Mouse (Mus musculus): ENCODE results near the gene Erc1. TPM values are rescaled to one million over a fixed set of nuclear protein-coding genes. Genes with fewer than 3 reads are reported as not detected.

Erc1 gene
- polyA plus RNA-seq, 1 experiment from 2014 or later: 19.8 TPM

GRCm38 (mm10) chr6:119572296-119572695 is 275.7 kb downstream of the Erc1 start:
- no peak for ATAC-seq (replicated peaks; ENCODE audit: low FRiP score)
- Histone ChIP-seq H3K27ac (no peak overlapping the region), H3K9me3 (replicated peaks) (no peaks in the 10 kb centered on the region), H3K27me3 (no peaks in the 10 kb centered on the region), H3K4me1 (peaks cover 6% of the 10 kb centered on the region), H3K9ac (no peak overlapping the region), H3K36me3 (peaks cover 26% of the 10 kb centered on the region), H3K4me3 (replicated peaks) (no peak overlapping the region), H3K4me2 (no peak overlapping the region)
- 73% methylated on average over 7 of the region's 7 CpGs for WGBS

- Histone ChIP-seq H3K4me1 (peaks cover 19% of the 10 kb centered on the region), H3K4me2 (no peak overlapping the region), H3K9ac (no peak overlapping the region), H3K27me3 (no peaks in the 10 kb centered on the region), H3K36me3 (peaks cover 26% of the 10 kb centered on the region), H3K4me3 (replicated peaks) (no peak overlapping the region), H3K9me3 (replicated peaks) (no peaks in the 10 kb centered on the region), H3K27ac (no peak overlapping the region)
- 77% methylated on average over 4 of the region's 4 CpGs for WGBS
- ATAC-seq (replicated peaks; ENCODE audit: low FRiP score): no peak
These were observed 277.2 kb downstream of the Erc1 start for GRCm38 (mm10) chr6:119570797-119571196.

GRCm38 (mm10) chr6:119568339-119568738 is 279.6 kb downstream of the Erc1 start:
- Histone ChIP-seq H3K4me2 (no peak overlapping the region), H3K36me3 (peaks cover 4% of the 10 kb centered on the region; the same call in 1 of the 2 replicates), H3K4me1 (peaks cover 30% of the 10 kb centered on the region), H3K27ac (no peak overlapping the region), H3K27me3 (no peaks in the 10 kb centered on the region), H3K4me3 (replicated peaks) (no peak overlapping the region), H3K9ac (no peak overlapping the region), H3K9me3 (replicated peaks) (no peaks in the 10 kb centered on the region)
- WGBS: 70% methylated on average over 2 of the region's 2 CpGs
- peak; percentile 23 for ATAC-seq (replicated peaks; ENCODE audit: low FRiP score)

- peak; percentile 68 for ATAC-seq (replicated peaks; ENCODE audit: low FRiP score)
- Histone ChIP-seq H3K9ac (no peak overlapping the region), H3K4me2 (peak overlapping the region; percentile 0; the same call in 1 of the 2 replicates), H3K27me3 (no peaks in the 10 kb centered on the region), H3K9me3 (replicated peaks) (no peaks in the 10 kb centered on the region), H3K36me3 (no peaks in the 10 kb centered on the region), H3K4me1 (peaks cover 46% of the 10 kb centered on the region), H3K27ac (peak overlapping the region; percentile 57), H3K4me3 (replicated peaks) (no peak overlapping the region)
- WGBS: 36% methylated on average over 23 of the region's 23 CpGs
These were observed 282.3 kb downstream of the Erc1 start for GRCm38 (mm10) chr6:119565451-119566379.

- 36% methylated on average over 10 of the region's 10 CpGs for WGBS
- H3K9ac ChIP-seq: no peak overlapping the region
- H3K4me2 ChIP-seq: no peak overlapping the region
- H3K27me3 ChIP-seq: no peaks in the 10 kb centered on the region
- no peaks in the 10 kb centered on the region for H3K36me3 ChIP-seq
- no peak overlapping the region; the same call in 1 of the 2 replicates for H3K27ac ChIP-seq
- no peaks in the 10 kb centered on the region for H3K9me3 ChIP-seq (replicated peaks)
- peaks cover 40% of the 10 kb centered on the region for H3K4me1 ChIP-seq
- H3K4me3 ChIP-seq (replicated peaks): no peak overlapping the region
- ATAC-seq (replicated peaks; ENCODE audit: low FRiP score): peak; percentile 38
These were observed 285.4 kb downstream of the Erc1 start for GRCm38 (mm10) chr6:119562558-119562957.

GRCm38 (mm10) chr6:119558855-119559254 is 289.1 kb downstream of the Erc1 start:
- 62% methylated on average over 7 of the region's 7 CpGs for WGBS
- Histone ChIP-seq H3K9ac (no peak overlapping the region), H3K27me3 (no peaks in the 10 kb centered on the region), H3K4me1 (peaks cover 16% of the 10 kb centered on the region), H3K9me3 (replicated peaks) (no peaks in the 10 kb centered on the region), H3K4me3 (replicated peaks) (no peak overlapping the region), H3K27ac (no peak overlapping the region), H3K4me2 (no peak overlapping the region), H3K36me3 (no peaks in the 10 kb centered on the region)
- no peak for ATAC-seq (replicated peaks; ENCODE audit: low FRiP score)

GRCm38 (mm10) chr6:119554439-119554838 is 293.5 kb downstream of the Erc1 start:
- 72% methylated on average over 8 of the region's 8 CpGs for WGBS
- no peak overlapping the region for H3K4me3 ChIP-seq (replicated peaks)
- H3K4me2 ChIP-seq: no peak overlapping the region
- no peak overlapping the region for H3K27ac ChIP-seq
- H3K36me3 ChIP-seq: no peaks in the 10 kb centered on the region
- H3K9ac ChIP-seq: no peak overlapping the region
- H3K4me1 ChIP-seq: no peaks in the 10 kb centered on the region
- H3K27me3 ChIP-seq: no peaks in the 10 kb centered on the region
- H3K9me3 ChIP-seq (replicated peaks): no peaks in the 10 kb centered on the region
- no peak for ATAC-seq (replicated peaks; ENCODE audit: low FRiP score)

GRCm38 (mm10) chr6:119544518-119544864 is 303.5 kb downstream of the Erc1 start:
- peak overlapping the region; percentile 72 for H3K9ac ChIP-seq
- H3K4me1 ChIP-seq: peaks cover 15% of the 10 kb centered on the region; the same call in 1 of the 2 replicates
- WGBS: 2% methylated on average over 14 of the region's 14 CpGs
- peak overlapping the region; percentile 85 for H3K4me2 ChIP-seq
- H3K4me3 ChIP-seq (replicated peaks): peak overlapping the region; percentile 71
- no peaks in the 10 kb centered on the region for H3K9me3 ChIP-seq (replicated peaks)
- H3K36me3 ChIP-seq: no peaks in the 10 kb centered on the region
- no peak overlapping the region for H3K27ac ChIP-seq
- ATAC-seq (replicated peaks; ENCODE audit: low FRiP score): peak; percentile 57
- H3K27me3 ChIP-seq: peaks cover 28% of the 10 kb centered on the region

GRCm38 (mm10) chr6:119543803-119544517 is 304.0 kb downstream of the Erc1 start, which contains the start of gene Wnt5b:
TSS of gene Wnt5b (minus strand) at chr6:119544347.
- Histone ChIP-seq H3K27me3 (peaks cover 28% of the 10 kb centered on the region), H3K4me1 (peaks cover 15% of the 10 kb centered on the region; the same call in 1 of the 2 replicates), H3K4me3 (replicated peaks) (peak within 1 kb of the TSS; percentile 71), H3K4me2 (peak within 1 kb of the TSS; percentile 85), H3K9ac (peak within 1 kb of the TSS; percentile 72), H3K27ac (no peak within 1 kb of the TSS), H3K36me3 (no peaks in the 10 kb centered on the region), H3K9me3 (replicated peaks) (no peaks in the 10 kb centered on the region)
- under 1% methylated on average over 108 of the region's 120 CpGs for WGBS
- ATAC-seq (replicated peaks; ENCODE audit: low FRiP score): peak; percentile 63

GRCm38 (mm10) chr6:119543456-119543802 is 304.5 kb downstream of the Erc1 start:
- H3K9ac ChIP-seq: peak overlapping the region; percentile 72
- peaks cover 28% of the 10 kb centered on the region for H3K27me3 ChIP-seq
- ATAC-seq (replicated peaks; ENCODE audit: low FRiP score): peak; percentile 23
- WGBS: 1% methylated on average over 30 of the region's 30 CpGs
- no peaks in the 10 kb centered on the region for H3K36me3 ChIP-seq
- H3K4me2 ChIP-seq: peak overlapping the region; percentile 85
- H3K4me3 ChIP-seq (replicated peaks): peak overlapping the region; percentile 71
- H3K4me1 ChIP-seq: peaks cover 15% of the 10 kb centered on the region; the same call in 1 of the 2 replicates
- no peak overlapping the region for H3K27ac ChIP-seq
- H3K9me3 ChIP-seq (replicated peaks): no peaks in the 10 kb centered on the region

GRCm38 (mm10) chr6:119535867-119536266 is 312.1 kb downstream of the Erc1 start:
- no peaks in the 10 kb centered on the region for H3K27me3 ChIP-seq
- H3K4me1 ChIP-seq: peaks cover 24% of the 10 kb centered on the region
- no peak overlapping the region for H3K27ac ChIP-seq
- H3K4me2 ChIP-seq: no peak overlapping the region
- H3K9ac ChIP-seq: no peak overlapping the region
- H3K4me3 ChIP-seq (replicated peaks): no peak overlapping the region
- no peaks in the 10 kb centered on the region for H3K36me3 ChIP-seq
- H3K9me3 ChIP-seq (replicated peaks): no peaks in the 10 kb centered on the region
- 61% methylated on average over 12 of the region's 12 CpGs for WGBS
- 0 out of 2 replicates have a peak, but pooled peaks have one; percentile 23 for ATAC-seq (replicated peaks; ENCODE audit: low FRiP score)

- ATAC-seq (replicated peaks; ENCODE audit: low FRiP score): no peak
- H3K4me3 ChIP-seq (replicated peaks): no peak overlapping the region
- H3K27me3 ChIP-seq: no peaks in the 10 kb centered on the region
- no peak overlapping the region for H3K9ac ChIP-seq
- H3K4me1 ChIP-seq: peaks cover 30% of the 10 kb centered on the region
- no peak overlapping the region for H3K4me2 ChIP-seq
- no peaks in the 10 kb centered on the region for H3K9me3 ChIP-seq (replicated peaks)
- H3K36me3 ChIP-seq: no peaks in the 10 kb centered on the region
- WGBS: 70% methylated on average over 9 of the region's 9 CpGs
- no peak overlapping the region for H3K27ac ChIP-seq
These were observed 314.7 kb downstream of the Erc1 start for GRCm38 (mm10) chr6:119533170-119533709.
